Mouse (Mus musculus): ENCODE measurements around the gene Rem1. TPM values are rescaled to one million over a fixed set of nuclear protein-coding genes. Genes with fewer than 3 reads are reported as not detected.
A peak's percentile ranks its signal among the peaks of the same experiment; 100 is the strongest.
"Not testable (repeated sequence)": the region's sequence is repeated elsewhere in the genome, so short reads cannot be mapped to it uniquely, and the experiment has no call there.

Gene Rem1
- total RNA-seq, 2 experiments from 2014 or later: 0.72 to 0.94 TPM

DNA sequence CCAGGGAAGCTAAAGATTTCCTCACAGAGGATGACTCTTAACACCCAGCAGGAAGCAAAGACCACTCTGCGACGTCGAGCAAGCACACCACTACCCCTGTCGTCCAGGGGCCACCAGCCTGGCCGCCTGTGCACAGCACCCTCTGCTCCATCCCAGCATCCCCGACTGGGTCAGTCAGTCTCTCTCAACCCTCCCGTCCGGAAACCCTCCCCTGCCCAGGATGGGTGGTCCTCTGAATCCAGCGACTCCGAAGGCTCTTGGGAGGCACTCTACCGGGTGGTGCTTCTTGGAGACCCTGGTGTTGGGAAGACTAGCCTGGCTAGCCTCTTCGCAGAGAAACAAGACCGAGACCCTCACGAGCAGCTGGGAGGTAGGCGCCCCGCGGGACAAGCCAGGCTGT, 1.3 kb downstream of the Rem1 start:
- no peak for DNase-seq (ENCODE audit: low spot score in 2 of 2)

DNA sequence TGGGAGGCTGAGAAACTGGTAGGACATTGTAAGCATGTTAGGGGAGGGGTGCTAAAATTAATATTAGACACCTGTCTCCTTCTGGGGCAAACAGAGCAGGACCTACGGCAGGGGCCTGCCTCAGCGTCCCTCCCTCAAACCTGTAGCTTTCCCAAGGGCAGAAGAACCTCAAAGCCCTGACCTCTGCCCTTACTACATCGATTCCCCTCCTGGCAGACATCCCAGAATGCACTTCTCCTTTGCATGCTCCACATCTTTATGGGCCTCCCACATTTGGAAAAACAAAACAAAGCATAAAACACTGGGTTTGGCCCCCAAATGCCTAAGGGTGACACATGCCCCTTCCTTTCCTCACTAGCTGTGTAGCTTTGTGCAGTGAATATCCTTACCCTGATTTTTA, 2.5 kb downstream of the Rem1 start:
- no peak for DNase-seq (ENCODE audit: low spot score in 2 of 2)

DNA sequence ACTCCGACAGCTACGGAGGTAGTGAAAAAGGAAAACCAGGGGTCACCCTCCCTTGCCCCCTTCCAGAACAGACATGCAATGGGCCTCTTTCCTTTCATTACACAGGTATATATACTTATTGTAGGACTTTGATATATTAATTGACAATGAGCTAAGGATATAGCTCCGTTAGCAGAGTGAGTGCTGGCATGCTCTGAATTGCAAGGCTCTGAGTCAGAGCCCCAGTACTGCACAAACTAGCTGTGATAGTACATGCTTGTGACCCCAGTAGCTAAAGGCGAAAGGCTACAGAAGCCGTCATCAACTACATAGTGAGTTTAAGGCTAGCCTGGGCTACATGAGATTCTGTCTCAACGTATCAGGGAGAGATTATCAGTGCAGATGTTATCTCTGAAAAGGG, 3.2 kb downstream of the Rem1 start:
- no peak for DNase-seq (ENCODE audit: low spot score in 2 of 2)

DNA sequence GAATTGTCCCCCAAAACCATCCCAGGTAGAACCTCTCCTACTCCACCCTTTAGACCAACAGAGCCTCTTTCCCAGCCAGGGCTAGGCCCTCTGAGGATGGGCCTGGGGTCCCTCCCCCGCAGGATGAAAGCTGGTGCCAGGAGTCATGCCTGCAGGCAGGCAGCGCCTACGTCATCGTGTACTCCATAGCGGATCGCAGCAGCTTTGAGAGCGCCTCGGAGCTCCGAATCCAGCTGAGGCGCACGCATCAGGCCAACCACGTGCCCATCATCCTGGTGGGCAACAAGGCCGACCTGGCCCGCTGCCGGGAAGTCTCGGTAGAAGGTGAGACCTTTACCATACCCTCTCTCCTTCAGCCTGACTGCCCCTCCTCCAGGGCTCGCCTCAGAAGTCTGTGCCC, 6.6 kb downstream of the Rem1 start:
- no peak for DNase-seq (ENCODE audit: low spot score in 2 of 2)

DNA sequence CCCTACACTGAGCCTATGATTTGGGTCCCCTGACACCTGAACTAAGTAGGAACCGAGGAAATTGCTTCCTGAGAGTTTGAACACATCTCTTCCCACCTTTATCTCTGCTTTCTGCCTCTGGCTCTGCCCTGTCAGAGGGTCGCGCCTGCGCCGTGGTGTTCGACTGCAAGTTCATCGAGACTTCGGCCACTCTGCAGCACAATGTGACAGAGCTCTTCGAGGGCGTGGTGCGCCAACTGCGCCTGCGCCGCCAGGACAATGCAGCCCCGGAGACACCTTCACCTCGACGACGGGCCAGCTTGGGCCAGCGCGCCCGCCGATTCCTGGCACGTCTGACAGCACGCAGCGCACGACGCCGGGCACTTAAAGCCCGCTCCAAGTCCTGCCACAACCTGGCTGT, 7.6 kb downstream of the Rem1 start:
- no peak for DNase-seq (ENCODE audit: low spot score in 2 of 2)

DNA sequence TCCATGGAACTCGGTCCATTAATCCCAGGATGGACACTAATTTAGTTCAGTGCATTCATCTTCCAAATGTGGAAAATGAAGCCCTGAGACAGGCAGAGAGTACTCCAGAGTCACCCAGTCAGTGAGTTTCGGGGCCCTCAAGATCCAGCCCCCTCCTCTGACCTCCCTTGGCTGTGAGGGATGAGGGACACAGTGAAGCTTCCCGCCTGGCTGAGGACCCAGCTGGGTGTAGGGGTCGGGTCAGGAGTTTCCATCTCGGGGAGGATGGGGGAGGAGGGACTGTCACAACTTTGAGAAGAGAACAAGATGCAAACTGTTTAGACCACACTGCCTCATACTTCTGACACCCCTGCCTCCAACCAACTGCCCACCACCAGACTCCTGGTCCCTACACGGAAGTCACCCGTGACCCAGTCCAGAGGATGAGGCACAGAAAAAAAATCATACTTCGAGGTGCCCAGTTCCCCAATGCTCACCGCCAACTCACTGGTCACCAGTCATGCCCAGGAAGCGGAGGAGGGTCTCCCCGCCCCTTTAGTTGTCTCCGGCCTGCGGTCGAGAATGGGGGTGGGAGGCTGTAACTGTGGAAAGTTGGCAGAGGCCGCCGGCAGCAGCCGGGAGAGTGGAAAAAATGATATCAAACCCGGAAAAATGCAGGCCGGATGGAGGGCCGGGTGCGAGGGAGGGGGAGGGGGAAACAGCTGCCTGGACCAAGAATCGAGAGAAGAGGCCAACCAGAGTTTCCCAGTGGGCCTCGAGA, 9.7 kb downstream of the Rem1 start:
- no peak for DNase-seq (ENCODE audit: low spot score in 2 of 2)

DNA sequence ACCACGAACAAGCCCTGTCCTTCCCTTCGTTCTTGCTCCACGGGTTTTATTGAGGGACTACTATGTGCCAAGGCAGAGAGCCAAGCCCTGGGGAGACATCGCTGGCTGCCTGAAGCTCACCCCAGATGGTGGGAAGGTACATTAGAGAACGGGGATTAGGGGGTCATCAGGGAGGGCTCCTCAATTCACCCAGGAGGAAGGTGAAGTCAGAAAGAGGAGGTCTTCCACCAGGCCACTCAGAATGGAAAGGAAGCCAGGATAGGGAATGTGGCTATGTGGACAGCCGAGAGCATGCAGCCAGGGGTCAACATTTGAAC, 10.2 kb downstream of the Rem1 start:
- DNase-seq (ENCODE audit: low spot score in 2 of 2): no peak

DNA sequence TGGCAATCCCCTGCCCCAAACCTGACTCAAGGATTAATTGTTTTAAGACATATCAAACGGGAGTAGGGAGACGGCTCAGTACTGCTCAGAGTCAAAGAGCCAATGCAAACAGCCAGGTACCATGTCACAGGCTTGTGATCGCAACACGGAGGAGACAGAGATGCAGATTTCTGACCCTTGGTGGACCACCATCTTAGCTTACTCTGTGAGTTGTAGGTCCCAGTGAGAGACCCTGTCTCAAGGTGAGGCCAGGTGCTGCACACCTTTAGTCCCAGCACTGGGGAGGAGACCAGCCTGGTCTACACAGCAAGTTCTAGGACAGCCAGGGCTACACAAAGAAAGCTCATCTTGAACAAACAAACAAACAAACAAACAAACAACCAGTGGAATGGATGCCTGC, 10.6 kb downstream of the Rem1 start:
- no peak for DNase-seq (ENCODE audit: low spot score in 2 of 2)

DNA sequence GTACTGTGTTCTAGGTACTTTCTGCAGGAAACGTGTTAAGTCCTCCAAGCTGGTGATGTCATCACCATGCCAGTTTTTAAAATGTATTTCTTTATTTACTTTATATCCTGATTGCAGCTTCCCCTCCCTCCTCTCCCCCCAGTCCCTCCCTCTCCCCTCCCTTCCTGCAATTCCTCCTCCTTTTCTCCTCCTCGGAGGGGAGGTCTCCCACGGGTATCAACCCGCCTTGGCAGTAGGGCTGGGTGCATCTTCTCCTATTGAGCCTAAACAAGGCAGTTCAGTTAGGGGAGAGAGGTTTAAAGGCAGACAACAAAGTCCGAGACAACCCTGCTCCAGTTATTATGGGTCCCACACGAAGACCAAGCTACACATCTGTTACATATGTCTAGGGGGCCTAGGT, 12.1 kb downstream of the Rem1 start:
- DNase-seq (ENCODE audit: low spot score in 2 of 2): no peak

DNA sequence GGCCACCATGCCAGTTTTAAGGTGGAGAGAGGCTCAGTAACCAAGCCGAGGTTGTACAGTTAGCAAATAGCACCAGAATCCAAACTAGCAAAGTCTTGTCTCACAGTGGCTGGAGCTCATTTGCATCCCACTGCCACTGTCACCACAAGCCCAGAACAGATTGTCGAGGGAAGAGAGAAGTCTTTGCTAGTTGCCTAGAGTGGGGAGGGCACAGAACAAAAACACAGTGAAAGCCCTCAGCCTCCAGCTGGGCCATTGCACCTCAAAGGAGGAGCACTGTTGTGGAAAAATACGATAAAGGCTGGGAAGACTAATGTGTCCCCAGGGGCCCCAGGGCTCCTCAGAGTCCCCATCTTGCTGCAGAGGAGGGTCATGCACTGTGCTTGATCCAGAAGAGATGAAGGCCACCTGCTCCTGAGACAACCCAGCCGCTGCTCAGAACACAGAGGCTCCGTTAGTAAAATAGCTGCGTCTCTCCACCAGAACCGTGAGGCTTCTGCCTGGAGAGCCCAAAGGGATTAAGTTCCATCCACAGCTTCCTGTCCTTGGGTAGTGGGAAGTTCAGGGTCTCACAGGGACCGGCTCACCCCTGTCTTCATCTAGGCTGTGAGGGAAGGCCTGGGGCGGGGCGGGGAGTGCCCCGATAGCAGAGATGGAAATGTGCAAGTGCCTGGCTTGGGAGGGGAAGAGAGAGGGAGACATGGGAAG, 12.8 kb downstream of the Rem1 start:
- DNase-seq (ENCODE audit: low spot score in 2 of 2): no peak

DNA sequence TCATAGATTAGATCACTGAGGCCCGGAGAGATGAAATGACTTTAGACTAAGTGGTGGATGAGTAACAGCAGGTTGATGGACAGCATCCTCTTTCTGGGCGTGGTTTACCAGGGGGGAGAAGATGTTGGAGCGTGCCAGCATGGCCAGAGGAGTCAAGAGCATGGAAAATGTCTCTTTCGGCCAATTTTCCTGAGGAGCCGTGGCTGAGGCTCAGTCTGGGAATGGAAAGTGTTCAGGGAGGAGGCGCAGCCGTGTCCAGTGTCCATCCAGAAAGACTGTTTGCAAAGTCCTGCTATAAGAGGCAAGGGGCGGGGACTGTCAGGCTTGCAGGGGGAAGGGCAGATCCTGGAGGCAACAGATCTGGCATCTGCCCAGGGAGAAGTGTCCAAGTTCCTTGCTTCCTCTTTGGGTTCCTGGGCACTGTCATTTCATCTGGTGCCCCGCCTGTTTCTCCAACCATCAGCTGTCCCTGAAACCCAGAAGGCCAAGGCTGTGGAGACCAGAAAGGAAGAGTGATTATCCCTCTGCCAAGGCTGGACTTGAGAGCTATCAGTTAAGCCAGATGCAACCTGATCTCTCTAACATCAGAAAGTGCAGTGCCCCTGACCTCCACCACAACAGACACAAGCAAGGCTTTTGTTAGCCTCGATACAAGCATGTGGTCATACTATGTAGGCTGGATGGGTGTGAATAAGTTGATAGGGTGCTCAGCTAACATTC, 26.3 kb downstream of the Rem1 start:
- DNase-seq (ENCODE audit: low spot score in 2 of 2): no peak

DNA sequence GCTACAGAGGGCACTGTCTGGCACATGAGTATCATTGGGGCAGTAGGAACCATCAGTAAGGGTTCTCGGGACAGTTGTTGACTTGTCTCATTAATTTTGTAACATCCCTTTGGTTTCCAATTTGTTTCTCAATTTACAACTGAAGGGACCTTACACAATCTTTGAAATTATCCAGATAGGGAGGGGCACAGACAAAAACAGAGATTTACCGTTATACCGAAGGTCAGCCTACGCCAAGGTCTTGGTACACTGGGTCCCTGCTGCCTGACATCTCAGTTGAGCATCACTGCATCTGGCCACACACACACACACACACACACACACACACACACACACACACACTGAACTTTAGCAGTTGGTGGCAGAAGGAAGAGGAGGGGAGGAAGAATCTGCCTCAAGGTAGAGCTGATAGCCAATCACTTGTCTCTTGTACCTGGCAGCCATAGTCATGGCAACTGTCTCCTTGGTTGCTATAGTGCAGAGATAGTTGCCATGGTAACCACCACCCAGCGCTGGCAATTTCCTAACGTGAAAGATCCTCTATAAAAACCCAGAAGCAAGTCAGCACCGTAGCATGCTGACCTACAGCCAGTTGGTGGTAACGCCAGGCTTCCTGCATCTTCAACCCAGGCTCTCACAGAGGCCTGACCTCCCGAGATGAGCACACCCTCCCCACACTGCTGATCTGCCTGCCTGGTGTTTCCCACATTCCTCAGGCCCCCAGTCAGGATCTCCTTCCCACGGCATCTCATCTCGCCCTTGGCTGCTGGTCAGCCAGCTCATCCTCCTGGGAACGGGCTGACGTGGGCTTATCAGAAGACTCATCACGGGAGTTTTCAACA, 27.3 kb downstream of the Rem1 start:
- peak; percentile 45 to 71 for DNase-seq (ENCODE audit: low spot score in 2 of 2)

DNA sequence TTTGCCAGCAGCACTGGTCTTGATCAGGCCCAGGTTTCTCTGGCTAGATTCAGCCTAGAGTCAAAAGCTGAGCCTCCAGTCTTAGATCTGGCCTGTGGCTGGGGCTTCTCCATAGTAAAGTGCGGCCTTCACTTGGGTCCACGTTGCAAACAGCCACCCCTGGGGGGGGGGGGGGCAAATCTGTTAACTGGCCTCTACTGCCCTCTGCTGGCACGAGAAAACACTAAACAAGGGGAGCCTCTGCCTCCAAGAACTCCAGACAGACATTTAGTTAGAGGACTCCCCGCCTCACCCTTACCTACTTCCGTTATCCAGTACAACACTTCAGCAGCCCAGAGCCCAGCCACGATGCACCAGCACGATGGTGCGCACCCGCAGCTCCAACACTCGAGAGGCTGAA, 30.6 kb downstream of the Rem1 start:
- DNase-seq (ENCODE audit: low spot score in 2 of 2): no peak

DNA sequence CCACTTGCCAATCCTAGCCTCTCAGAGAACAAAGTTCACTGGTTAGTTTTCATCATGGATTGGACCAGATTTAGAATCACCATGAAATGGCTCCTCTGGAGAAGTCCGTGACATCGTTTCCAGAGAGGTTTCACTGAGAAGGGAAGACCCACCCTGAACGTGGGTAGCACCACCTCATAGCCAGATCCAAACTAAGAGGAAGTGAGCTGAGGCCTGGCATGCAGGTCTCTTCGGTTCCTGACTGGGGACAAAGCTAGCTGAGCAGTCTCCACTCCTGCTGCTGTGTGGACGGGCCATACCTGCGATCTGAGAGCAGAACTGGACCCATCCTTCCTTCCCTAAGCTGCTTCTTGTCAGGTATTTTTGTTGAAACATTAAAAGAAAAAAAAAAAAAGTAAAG, 34.4 kb downstream of the Rem1 start:
- no peak for DNase-seq (ENCODE audit: low spot score in 2 of 2)

DNA sequence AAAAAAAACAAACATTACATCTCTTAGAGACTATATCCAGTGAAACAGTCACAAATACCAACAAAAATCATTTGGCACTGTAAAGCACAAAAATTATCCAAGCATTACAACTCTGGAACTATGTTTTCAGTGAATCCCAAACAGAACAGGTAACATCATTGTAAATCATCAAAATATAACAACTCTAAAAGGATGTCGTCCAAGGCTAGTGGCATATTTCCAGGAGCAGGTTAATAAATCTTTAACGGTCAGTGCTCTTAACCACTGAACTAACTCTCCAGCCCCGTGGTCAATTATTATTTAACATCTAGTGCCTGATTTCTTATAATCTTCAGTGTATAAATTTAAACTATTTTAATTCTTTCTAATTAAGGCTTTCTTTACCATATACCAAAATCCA, 39.4 kb downstream of the Rem1 start:
- not testable (repeated sequence) for DNase-seq (ENCODE audit: low spot score in 2 of 2)

DNA sequence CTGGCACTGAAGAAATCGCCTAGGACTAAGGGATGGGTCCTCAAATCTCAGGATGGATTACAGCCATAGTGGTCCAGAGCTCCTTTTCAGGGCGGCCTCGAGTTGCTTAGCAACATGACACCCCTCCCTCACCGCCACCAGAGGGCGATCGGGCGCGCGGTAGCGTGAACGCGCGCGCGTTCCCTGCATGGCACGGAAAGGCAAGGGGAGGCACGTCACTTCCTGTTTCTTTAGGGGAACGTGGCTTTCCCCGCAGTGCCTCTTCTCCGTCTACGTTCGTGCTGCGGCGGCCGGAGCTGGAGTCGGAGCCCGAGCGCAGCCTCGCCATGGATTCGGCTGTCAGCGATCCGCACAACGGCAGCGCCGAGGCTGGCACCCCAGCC, 42.5 kb downstream of the Rem1 start, which contains the start of gene H13:
TSS of gene H13 (plus strand) at position 206 of the 383 bp plus-strand sequence.
- DNase-seq (ENCODE audit: low spot score in 2 of 2): peak; percentile 89 to 93

DNA sequence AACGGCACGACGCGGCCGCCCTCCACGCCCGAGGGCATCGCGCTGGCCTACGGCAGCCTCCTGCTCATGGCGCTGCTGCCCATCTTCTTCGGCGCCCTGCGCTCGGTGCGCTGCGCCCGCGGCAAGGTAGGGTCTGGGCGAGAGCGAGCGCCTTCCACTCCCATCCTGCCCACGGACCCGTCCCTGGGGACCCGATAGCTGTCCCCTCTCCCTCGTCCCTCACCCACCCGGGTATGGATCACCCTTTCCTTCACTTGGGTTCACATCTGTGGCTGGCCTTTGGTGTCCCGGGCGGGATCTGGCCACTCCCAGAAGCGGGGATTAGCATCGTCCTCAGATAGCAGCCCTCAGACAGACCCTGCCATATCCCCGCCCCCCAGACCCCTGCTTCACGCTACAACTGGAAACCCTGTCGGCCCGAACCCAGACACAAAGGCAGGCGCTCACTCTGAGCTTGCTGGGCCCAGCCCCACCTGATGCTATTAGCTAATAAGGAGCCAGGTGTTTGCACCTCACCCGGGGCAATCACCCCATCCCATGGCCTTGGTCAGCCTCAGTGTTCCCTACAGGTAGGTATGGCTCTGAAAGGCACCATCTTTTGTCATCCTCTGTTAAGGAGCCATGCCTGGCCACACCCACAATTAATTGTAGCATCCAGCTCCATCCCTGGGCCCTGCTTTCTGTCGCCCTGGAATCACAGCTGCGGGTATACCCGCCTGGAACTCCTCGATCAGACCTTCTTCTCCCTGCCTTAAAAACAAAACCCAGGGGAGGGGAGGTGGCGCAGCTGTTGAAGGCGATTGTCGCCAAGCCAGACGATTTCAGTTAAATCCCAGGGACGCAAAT, 43.1 kb downstream of the Rem1 start:
- no peak for DNase-seq (ENCODE audit: low spot score in 2 of 2)

DNA sequence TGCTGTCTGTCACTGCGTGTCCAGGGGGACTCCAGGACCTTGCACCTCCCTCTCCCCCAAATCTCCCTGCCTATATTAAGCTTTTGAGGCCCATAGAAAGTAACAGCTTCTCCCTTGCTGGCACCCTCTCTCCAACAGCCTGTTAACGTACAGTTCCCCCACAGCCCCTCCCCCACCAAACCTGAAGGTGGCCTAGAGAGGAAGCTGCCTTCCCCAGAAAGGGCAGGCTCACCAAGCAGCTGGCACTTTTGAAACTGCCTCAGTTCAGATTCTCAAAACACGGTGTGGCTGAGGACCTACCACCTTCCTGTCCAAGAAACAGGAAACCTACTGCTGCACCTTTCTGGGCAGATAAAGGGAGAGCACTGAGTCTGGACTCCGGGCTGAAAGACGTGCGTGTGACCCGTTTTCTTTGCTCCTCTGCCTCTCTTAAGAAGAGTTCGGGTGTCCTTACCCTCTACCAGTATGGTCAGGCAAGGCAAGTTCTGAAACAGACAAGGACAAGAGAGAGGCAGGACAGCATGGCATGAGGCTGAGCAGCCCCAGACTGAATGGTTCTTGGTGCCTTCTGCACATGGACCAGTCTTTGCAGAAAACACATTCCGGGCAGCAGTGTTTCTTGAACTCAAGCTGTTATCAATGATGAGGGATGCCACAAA, 44.4 kb downstream of the Rem1 start:
- peak in 1 of 2 experiments; percentile 33 for DNase-seq (ENCODE audit: low spot score in 2 of 2)

DNA sequence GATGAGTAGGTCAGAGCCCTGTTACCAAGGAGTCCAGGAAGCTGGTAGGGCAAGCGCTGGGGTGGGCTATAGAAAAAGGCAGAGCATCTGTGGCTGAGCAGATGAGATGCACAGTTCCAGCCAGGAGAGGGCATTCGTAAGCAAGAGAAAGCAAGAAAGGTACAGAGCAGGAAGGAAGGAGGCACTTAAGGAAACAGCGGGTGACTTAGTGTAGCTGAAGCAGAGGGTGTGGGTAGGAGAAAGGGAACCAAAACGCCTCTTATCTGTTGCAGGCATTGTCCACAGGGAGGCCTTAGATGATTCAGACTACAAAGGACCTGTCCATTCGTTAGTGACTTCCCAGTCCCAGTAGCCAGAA, 44.9 kb downstream of the Rem1 start:
- DNase-seq (ENCODE audit: low spot score in 2 of 2): peak; percentile 53 to 64

DNA sequence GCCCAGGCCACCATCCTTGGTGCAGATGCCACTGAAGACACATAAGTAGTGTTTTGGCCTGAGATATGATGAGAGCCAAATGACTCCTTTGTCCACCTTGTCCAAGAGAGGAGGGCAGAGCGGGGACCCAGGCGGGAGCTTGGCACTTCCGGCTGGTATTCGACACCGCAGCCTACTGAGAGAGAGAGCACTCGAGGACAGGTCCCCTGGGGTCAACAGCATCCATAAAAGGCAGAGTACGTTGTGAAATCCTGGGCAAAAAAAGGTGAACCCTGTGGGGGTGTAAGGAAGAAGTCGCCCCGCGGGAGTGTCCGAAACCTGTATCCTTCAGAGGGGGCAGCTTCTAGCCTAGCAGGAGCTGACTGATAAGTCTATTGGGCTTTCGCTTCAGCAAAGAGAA, 45.4 kb downstream of the Rem1 start:
- DNase-seq (ENCODE audit: low spot score in 2 of 2): no peak
